Mouse (Mus musculus) testis, adult 2 months (tissue): Measurements from ENCODE around the gene Ppp1r14c. TPM values are rescaled to one million over a fixed set of nuclear protein-coding genes. Genes with fewer than 3 reads are reported as not detected.

Experiments used
- H3K27ac ChIP-seq: fragments of 200-500 bp; 2 replicates; pipeline ENCODE4 v1.5.1; 2012; ENCODE audit warnings: low read depth, low read length; ENCODE audit not compliant: control insufficient read depth, insufficient read depth
- H3K27me3 ChIP-seq: fragments of 200-500 bp; 2 replicates; pipeline ENCODE4 v1.6.1; 2012; ENCODE audit warnings: mild to moderate bottlenecking, low read length, moderate library complexity; ENCODE audit not compliant: control insufficient read depth, insufficient read depth
- H3K36me3 ChIP-seq: fragments of 200-500 bp; 2 replicates; pipeline ENCODE4 v1.6.1; 2012; ENCODE audit warnings: mild to moderate bottlenecking, low read length; ENCODE audit not compliant: control insufficient read depth, insufficient read depth
- H3K4me1 ChIP-seq: fragments of 200-500 bp; 2 replicates; pipeline ENCODE4 v1.6.1; 2012; ENCODE audit warnings: low read length; ENCODE audit not compliant: control insufficient read depth, insufficient read depth
- H3K4me3 ChIP-seq: fragments of 200-500 bp; 2 replicates; pipeline ENCODE4 v1.5.1; 2012; ENCODE audit warnings: low read depth, mild to moderate bottlenecking, low read length, moderate library complexity, mixed read lengths; ENCODE audit not compliant: control insufficient read depth
- CTCF ChIP-seq: fragments of 200-500 bp; IDR thresholded peaks from 2 replicates; pipeline ENCODE4 v1.5.1; 2012; ENCODE audit warnings: low read depth, mild to moderate bottlenecking, inconsistent platforms, low read length, moderate library complexity; ENCODE audit not compliant: control insufficient read depth, insufficient read depth, insufficient replicate concordance
- POLR2A ChIP-seq: fragments of 200-500 bp; IDR thresholded peaks from 2 replicates; pipeline ENCODE4 v1.6.1; 2012; ENCODE audit warnings: low read depth, mild to moderate bottlenecking, inconsistent platforms, low read length, moderate library complexity; ENCODE audit not compliant: control insufficient read depth
- polyA plus RNA-seq: library from polyadenylated mRNA; depleted of rRNA; stranded (reverse); fragments of >200 nt; gene quantifications from 2 replicates; pipeline ENCODE4 v1.2.3, GENCODE M21; 2012

Gene Ppp1r14c
- polyA plus RNA-seq, 1 experiment = 0.11 TPM

DNA sequence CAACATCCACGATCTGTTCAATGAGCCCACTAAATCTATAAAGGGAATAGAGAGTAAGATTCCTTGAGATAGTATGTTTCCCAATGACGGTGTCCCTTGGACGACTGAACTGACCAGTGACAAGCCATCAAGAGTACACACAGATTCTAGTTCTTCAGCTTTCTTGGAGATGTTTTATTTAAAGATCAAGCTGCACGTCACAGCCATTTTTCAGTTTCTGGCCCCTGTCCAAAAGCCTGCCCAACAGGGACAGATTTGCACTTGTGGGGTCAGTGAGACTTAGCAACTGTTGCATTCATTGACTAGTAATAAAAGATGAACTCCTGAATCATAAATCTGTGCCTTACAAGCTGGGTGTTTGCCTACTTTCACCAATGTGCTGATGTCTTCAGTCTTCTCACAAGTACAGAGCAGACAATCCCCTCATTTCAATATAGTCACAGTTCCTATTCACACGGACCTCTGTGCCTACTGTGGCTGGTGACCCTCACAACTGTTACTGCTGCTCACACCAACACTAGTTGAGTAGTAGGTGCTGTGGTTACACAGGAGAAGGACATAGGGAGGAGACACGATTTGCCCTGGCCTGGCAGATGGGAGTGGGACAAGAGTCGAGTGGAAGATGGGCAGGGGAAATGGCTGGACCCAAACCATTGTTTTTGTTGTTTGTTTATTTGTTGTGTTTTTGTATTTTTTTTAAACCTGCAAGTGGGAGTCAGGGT is 37.7 kb downstream of the Ppp1r14c start:
- Histone ChIP-seq H3K27me3 (no peaks in the 10 kb centered on the region), H3K27ac (no peak overlapping the region), H3K4me1 (no peaks in the 10 kb centered on the region; the same call in 1 of the 2 replicates), H3K36me3 (no peaks in the 10 kb centered on the region), H3K4me3 (no peak overlapping the region)
- TF ChIP-seq CTCF (no peak), POLR2A (no peak)

DNA sequence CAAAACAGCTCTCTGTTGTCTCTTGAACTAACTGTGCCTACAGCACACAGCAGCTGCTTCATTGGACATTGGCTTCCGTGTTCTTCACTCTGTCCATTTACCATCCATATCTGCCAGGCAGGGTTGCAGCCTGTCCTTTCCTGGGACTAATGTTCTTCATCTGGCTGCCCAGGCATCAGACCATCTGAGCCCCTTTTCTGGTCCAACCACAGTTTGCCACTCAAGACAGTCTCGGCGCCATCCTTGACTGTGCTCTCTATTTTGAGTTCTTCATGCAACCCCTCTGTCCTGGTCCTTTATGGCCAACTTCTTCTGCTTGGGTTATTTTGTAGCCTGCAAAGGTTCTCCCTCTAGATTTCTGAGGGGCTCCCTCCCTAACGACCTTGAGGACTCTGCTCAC is 38.5 kb downstream of the Ppp1r14c start:
- Histone ChIP-seq H3K4me1 (no peaks in the 10 kb centered on the region; the same call in 1 of the 2 replicates), H3K27ac (no peak overlapping the region), H3K4me3 (no peak overlapping the region), H3K27me3 (no peaks in the 10 kb centered on the region), H3K36me3 (no peaks in the 10 kb centered on the region)
- TF ChIP-seq CTCF (no peak), POLR2A (no peak)

DNA sequence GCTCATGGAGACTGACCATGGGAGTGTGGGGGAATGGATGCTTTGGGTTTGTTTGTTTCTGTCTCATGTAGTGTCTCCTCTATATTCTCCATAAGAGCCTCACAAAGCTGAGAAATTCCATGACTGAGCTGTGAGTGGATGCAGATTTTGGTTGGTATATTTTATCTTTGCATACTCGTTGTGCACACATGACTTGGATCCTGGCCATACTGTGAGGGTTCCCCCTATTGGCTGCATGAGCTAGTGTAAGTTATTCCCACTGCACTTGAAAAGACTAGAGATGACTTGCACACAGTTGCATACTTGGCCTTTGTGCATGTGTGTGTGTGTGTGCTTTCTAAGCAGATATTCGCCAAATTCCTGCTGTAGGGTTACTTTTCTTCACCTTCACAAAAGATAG is 40.4 kb downstream of the Ppp1r14c start:
- no peaks in the 10 kb centered on the region; the same call in 1 of the 2 replicates for H3K4me1 ChIP-seq
- TF ChIP-seq CTCF (no peak), POLR2A (no peak)
- H3K27me3 ChIP-seq = no peaks in the 10 kb centered on the region

DNA sequence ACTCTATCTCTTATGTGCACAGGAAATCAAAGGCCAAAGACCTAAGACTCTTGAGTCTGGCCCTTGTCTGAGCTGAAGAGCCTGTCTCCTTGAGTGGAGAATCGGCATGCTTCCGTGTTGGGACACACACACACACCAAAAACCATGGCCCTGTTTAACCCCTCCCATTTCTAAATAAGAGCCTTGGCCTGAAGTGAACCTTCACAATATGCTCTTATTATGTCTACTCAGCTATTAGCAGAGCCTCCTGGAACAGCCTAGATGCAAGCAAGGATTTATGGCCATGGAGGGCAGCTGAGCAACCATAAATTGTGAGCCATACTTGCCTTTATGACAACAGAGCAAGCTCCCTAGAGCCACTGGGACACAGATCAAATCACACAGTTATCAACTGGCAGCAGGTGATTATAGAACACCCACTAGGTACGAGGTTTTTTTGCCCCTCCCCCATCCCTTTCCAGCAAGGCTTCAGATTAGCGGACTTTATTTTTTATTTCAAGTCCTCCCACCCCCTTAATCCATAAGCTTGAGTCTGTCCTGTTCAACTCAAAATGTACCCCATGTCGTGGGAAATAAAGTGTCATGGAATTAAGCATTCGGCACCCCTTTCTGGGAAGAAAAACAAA is 42.3 kb downstream of the Ppp1r14c start:
- H3K4me3 ChIP-seq = no peak overlapping the region
- no peak overlapping the region for H3K27ac ChIP-seq
- H3K36me3 ChIP-seq = no peaks in the 10 kb centered on the region
- no peaks in the 10 kb centered on the region for H3K27me3 ChIP-seq
- no peaks in the 10 kb centered on the region; the same call in 1 of the 2 replicates for H3K4me1 ChIP-seq
- TF ChIP-seq CTCF = no peak
- TF ChIP-seq POLR2A = no peak

More for the DNA sequence above, 40.4 kb downstream of the Ppp1r14c start:
- no peak overlapping the region for H3K27ac ChIP-seq
- no peak overlapping the region for H3K4me3 ChIP-seq
- no peaks in the 10 kb centered on the region for H3K36me3 ChIP-seq

DNA sequence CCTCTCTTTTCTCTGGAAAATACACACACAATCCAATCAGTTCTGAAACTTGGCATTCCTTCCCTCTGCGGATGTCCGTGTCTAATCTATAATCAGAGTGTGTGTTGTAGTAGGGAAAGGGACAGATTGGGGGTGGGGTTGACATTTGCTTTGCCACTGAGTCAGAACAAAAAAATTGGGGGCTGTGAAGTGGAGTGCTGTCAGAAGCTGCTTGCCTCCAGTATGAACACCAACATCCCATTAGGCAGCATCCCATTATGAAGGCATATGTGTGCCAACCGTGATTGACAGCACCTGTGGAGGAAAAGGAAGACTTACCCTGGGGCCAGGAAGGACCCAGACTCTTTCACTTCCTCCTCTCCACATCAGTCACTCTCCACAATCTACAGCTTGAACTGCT is 42.8 kb downstream of the Ppp1r14c start:
- no peak for TF ChIP-seq CTCF
- no peak for TF ChIP-seq POLR2A
- Histone ChIP-seq H3K4me3 (no peak overlapping the region), H3K27ac (no peak overlapping the region), H3K36me3 (no peaks in the 10 kb centered on the region), H3K27me3 (no peaks in the 10 kb centered on the region), H3K4me1 (no peaks in the 10 kb centered on the region; the same call in 1 of the 2 replicates)

DNA sequence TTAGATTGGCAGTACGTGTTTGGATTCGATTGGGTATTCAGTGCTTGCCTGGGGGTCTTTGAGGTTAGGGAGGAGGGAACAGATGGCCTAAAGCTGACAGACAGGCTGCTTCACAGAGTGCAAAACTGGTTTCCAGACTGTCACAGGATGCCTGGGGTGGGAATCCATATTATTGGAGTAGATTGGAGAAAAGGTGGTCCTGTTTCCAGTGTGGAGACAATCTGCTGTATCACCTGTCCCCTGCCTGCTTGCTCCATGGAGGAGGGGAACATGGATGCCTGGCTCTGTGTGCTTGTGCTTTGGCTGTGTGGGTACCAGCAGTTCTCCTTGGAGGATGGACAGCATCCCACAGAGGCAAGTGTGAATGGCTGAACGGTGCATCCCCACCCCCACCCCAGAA is 45.4 kb downstream of the Ppp1r14c start:
- no peaks in the 10 kb centered on the region for H3K4me1 ChIP-seq
- H3K27ac ChIP-seq = no peak overlapping the region
- no peaks in the 10 kb centered on the region for H3K36me3 ChIP-seq
- H3K27me3 ChIP-seq = no peaks in the 10 kb centered on the region
- TF ChIP-seq CTCF (no peak), POLR2A (no peak)
- no peak overlapping the region for H3K4me3 ChIP-seq

DNA sequence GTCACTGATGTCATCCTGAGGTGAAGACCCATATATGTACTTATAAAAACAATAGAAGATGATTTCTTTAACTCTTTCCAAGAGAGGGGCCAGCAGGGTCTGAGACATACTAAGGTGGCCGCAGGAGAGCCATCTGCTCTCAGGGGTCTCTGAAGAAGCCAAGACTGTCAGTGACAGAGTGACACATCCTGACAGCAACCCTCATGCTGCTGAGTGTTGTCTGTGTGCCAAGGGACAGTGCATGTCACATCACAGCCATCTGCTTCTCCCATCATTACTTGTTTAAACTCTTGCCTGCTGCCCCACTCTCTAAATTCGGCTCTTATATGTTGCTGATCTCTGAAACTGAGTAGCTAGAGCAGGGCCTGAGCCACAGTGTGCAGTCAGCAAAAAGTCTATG is 45.8 kb downstream of the Ppp1r14c start:
- no peak overlapping the region for H3K27ac ChIP-seq
- no peaks in the 10 kb centered on the region for H3K36me3 ChIP-seq
- no peak overlapping the region for H3K4me3 ChIP-seq
- no peaks in the 10 kb centered on the region for H3K4me1 ChIP-seq
- no peak for TF ChIP-seq CTCF
- TF ChIP-seq POLR2A = no peak
- H3K27me3 ChIP-seq = no peaks in the 10 kb centered on the region

DNA sequence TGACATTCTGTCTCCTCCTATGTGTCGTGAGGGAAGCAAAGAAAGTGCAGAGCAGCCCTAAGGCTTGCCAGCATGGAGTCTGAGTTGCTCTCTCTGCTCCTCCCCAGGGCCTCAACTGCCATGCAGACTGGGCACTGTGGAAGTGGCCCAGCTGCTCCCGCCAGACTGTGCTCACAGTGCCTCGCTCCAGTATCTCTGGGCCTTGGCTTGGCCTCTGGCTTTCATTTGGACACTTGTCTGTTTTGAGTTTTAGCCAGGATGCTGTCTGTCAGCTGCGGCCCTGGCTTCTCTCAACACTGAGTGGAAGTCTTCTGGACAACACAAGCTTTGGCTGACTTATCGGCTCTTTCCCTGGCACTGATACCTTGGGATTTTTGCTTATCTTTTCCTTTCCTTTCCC is 49.0 kb downstream of the Ppp1r14c start:
- TF ChIP-seq POLR2A (no peak), CTCF (no peak)
- Histone ChIP-seq H3K27me3 (no peaks in the 10 kb centered on the region), H3K4me3 (no peak overlapping the region)

More for the DNA sequence above, 49.0 kb downstream of the Ppp1r14c start:
- Histone ChIP-seq H3K36me3 (no peaks in the 10 kb centered on the region), H3K4me1 (no peaks in the 10 kb centered on the region), H3K27ac (no peak overlapping the region)
